Mouse (Mus musculus): ENCODE measurements around the gene Ncoa1. TPM values are rescaled to one million over a fixed set of nuclear protein-coding genes. Genes with fewer than 3 reads are reported as not detected.
"Not testable (repeated sequence)": the region's sequence is repeated elsewhere in the genome, so short reads cannot be mapped to it uniquely, and the experiment has no call there.

Gene Ncoa1
- total RNA-seq, 2 experiments from 2014 or later, result 39.1 to 40.7 TPM

DNA sequence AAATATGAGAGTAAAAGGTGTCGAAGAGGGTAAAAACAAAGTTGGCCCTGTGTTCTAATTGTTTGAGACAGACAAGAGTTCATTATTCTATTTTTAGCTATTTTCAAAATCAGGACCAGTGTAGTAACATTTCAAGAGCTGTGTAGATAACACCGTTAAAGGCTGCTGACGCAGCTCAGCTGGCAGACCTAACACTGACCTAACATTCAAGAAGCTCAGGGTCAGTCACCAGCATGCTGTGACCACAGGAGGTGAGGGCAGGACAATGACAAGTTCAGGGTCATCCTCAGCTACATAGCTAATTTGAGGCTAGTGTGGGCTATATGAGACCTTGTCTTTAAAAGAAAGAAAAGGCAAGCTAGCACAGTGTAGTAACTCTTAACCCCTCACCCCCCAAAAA is 84.9 kb downstream of the Ncoa1 start:
- DNase-seq, result peak; percentile 46

DNA sequence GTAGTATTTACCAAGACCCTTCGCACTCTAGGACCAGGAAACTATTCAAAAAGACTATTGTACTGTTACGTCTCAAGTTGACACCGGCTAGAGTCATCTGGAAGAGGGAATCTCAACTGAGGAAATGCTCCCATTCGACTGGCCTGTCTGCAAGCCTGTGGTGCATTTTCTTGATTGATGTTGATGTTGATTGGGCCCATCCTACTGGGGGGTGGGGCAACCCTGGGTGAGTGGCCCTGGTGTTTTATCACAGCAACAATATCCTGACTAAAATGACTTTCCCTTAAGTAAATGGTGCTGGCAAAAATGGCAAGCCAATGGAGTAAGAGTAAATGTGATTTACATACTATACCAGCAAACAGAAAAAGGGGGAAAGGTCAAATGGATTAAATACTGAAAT is 85.7 kb downstream of the Ncoa1 start:
- DNase-seq, result no peak

DNA sequence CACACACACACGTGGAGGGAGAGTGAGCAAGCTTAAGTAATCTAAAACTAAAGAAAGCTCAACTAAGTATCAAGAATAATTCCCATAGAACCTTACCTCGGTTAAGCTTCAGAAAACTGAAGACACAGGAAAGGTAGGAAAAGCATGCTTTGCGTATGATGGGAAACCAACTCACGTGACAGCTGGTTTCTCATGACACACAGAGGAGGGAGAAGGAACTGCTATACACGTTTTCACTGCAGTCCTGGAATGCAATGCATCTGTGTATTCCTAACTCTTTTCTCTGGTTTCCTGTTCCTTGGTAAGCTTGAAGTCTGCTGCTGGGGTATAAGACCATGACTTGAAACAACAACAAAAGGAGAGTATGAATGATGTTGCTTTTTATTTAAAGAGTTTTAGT is 86.3 kb downstream of the Ncoa1 start:
- DNase-seq, result no peak

DNA sequence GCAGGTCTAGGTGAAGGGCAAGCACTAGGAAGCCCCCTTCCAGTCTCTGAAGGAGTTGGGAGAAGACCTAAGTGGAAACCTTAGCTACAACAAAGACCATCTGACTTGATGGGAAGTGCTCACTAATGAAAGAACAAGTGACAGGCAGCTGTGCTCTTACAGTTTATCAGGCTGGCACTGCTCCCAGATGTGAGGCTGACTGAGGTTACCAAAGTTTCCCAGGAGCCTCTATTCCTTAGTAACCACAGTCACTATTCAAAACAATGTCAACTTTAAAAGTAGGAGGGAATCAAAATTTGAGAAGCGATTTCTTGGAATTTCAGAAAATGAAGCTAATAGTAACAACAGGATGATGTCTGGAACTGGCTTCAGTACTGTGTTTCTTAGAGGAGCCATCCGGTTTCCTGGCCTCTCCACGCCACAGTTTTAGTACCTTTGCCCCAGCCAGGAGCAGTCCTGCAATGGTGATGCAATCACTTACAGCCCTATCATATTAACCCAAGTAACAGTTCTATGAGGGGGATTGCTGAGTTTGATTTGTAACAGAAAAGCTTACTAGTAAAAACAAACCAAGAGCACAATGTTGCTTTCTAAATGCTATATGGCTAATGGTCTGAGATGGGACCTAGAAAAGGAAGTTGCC is 90.8 kb downstream of the Ncoa1 start:
- DNase-seq, result peak; percentile 77

DNA sequence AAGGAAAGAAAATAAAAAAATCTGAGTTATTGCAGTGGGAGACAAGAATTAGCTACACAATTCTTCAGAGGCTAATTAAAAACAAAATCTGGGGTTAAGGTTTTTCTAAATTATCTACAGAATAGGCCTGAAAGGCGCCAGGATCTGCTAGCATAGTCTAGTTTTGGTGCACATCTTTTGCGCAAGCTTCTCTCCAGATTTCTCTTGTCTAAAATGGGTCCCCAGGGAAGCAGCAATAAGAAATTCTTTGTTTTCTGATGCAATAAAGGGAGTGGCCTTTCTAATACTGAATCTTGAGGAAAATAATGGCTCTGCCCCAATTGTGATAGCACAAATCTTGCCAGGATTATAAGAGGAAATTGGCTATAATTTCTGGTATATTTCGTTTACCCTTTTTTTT is 93.9 kb downstream of the Ncoa1 start:
- DNase-seq, result no peak

DNA sequence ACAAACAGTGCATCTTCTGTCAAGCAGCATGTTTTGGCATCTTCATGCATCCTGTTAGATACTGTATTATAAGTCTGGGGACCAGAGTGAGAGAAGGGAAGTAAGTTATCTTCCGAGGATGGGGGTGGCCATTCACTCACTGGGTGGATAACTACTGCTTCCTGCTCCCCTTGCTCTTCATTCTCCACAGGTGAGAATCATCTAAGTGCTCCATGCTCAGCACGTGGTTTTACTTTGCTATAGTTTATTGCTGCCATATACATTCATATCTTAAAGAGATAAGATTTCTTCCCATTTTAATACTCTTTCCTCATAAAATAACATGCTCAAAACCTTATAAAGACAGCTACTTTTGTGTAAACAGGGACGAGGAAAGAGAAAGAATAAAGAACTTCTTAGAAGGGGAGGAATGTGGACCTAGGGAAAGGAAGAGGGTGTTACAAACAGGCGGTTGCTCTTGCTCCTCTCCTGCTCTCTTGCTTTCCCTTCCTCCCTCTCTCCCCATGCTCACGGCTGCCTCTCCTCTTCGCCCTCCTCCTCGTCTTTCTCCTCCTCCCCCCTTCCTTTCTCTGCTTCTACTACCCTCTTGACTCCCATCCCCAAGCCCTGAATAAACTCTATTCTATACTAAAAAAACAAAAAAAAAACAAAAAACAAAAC is 97.6 kb downstream of the Ncoa1 start:
- DNase-seq, result no peak

DNA sequence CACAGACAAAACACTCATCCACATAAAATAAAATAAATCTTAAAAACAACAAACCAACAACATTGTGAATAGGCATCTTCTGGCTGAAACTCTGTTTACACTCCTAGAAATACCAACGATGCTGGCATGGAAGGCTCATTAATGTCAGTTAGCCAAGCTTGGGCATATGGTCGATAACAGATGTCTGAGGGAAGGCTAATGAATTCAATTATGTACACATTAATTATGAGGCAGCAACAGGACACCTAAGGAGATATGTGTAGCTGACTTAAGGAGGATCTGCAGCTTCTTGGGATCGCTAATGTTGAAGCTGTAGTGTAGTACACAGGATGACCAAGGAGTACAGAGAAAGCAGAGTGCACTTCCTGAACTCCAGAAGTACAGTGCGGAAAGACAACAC is 100.5 kb downstream of the Ncoa1 start:
- DNase-seq, result no peak

DNA sequence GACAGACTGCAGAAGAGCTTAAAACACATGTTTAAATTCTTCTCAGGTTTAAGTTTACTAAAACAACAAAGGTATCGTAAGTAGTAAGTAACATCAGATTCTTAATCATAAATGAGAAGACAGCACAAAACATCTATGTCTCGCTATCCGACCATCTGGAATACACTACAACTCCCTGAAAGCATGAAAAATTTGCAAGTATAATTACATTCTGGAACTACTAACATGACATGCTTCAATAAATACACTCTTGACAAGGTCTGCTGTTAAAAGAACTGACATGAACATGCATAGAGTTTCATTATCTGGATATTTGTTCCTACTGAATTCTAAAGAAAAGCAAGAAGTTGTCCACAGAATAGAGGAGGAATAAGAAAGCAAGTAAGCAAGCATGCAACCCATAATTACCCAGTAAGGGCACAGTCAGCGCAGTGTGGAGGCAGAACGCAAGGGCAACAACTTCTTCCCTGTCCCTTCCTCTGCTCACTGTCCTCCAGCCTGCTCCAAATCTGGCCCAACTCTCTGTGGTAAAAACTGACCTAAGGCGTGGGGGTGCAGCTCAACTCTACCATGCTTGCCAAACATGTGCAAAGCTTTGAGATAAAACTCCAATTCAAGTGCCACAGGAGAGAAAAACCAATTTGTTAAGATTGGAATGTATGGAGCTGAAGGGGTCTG is 102.0 kb downstream of the Ncoa1 start:
- DNase-seq, result no peak

DNA sequence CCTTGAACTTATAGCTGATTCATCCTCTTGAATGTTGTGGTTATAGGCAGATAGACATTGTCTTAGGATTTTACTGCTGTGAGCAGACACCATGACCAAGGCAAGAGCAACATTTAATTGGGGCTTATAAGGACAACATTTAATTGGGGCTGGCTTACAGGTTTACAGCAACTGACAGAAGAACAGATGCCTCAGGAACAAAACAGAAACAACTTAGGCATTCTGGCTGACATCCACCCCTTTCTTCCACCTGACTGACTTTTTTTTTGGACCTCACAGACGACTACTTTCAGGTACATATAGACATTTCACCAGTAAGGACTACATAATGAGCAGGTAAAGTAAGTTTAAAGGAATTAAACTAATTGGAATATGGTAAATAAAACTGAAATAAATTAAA is 105.6 kb downstream of the Ncoa1 start:
- DNase-seq, result no peak

DNA sequence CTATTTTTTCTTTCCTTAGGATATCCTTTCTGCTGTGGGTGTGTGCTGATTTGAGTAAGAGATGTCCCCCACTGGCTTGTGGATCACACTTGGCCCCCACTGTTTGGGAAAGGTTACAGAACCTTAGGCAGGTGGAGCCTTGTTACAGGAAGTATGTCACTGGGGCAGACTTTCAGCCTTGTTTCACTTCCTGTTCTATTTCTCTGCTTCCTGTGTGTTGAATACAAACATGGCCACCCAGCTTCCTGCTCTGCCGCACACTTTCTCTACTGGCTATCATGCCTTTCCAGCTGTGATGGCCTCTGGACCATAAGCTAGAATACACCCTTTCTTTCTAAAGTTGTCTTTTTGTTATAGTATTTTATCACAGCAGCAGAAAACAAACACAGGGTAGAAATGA is 111.0 kb downstream of the Ncoa1 start:
- no peak for DNase-seq

DNA sequence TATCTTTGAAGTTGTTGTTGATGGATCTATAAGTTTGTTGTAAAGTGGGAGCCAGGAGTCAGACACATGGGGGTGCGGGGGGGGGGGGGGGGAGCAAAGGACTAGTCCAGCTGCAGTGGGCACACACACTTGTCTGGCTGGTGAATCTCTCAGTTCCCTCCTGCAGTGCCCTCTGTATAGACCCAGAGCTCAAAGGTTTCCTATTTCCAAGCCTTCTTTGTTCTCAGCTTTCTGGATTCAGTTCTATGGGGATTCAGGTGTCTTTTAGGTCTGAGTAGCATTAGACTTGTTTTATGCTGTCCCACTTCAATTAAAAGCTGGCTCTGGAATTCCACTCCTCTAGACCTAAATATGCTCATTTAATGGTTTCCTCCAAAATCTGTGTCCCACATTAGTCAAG is 117.5 kb downstream of the Ncoa1 start:
- DNase-seq, result no peak

DNA sequence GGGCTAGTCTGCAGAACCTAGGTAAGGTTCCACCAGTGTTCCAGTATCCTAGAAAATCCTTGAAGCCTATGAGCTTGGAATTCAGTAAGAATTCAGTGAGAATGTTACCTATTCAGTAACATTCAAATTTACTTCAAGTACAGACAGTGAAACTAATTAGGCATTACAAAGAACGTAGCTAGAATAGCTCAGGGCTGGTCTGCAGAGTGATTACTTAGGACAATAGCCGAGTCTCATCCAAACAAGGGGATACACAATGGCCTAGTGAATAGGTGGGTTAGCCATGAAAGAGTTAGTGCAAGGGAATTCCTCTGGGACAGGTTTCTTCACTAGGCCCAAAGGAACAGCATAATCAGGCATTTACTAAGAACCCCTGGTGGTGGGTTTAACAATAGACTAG is 118.3 kb downstream of the Ncoa1 start:
- not testable (repeated sequence) for DNase-seq

DNA sequence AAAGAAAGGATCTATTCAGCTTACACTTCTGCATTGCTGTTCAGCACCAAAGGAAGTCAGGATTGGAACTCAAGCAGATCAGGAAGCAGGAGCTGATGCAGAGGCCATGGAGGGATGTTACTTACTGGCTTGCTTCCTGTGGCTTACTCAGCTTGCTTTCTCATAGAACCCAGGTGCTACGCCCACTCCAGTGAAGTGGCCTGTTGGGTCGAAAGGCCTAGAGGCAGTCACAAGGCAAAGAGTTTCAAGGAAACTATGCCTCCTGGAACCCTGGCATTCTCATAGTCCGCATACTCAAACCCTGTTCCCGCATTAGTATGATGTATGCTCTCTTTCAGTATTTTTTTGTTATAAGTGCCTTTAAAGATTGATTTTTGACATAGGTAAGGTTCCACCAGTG is 118.9 kb downstream of the Ncoa1 start:
- no peak for DNase-seq

DNA sequence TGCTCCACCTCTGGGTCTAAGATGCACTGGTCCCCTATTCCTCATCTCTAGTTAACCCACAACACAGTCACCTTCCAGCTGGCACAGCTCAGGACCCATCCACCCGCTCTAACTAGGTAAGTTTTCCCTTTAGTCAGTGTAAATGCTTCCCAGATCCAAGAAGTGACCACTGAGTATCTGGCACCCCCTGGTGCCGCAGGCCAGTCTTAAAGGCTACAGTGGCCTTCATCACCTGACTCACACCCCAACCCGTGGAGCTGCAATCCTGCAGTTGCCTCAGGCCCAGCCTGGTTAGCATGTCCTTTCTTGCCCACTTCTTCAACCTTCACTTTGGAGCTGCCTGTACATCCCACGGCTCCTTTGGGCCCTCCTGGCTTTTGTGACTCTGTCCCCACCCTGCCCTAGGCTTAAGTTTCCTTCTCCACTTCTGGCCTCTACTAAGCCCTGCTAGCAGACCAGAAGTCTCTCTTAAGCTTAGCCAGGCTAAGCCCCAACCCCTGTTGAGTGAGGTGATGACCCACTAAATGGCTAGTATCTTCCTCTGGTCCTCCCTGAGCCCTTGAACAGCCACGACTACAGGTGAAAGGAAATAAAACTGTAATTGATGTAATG is 120.0 kb downstream of the Ncoa1 start:
- no peak for DNase-seq

DNA sequence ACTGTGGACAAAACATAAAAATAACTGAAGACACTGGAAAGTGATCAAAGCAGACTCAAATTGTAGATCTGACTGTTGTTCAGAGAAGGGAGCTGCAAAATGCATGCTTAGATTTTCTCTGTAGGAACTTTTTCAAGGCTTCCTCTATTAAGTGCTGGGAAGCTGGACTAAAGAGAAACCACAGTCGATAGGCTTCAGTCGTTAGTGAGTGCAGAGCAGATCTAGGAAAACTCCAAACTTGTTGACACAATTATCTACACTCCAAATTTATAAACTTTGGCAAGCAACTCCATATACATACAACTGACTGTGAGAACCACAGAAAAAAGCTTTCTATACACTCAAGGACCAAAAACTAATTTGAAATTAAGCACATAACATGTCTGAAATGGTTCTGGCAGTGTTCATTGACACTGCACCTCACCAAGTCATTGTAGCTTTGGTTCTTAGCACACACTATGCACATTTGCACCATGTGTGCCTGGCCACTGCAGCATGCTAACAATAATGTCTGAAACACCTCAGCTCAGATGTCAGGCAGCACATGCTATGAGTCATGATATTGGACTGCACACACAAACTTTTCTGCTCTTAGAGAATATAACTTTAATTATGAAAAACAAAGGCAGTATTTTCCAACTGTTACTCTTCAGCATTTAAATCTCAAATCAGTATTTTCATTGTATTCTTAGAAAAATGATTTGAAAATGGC is 121.8 kb downstream of the Ncoa1 start:
- no peak for DNase-seq

DNA sequence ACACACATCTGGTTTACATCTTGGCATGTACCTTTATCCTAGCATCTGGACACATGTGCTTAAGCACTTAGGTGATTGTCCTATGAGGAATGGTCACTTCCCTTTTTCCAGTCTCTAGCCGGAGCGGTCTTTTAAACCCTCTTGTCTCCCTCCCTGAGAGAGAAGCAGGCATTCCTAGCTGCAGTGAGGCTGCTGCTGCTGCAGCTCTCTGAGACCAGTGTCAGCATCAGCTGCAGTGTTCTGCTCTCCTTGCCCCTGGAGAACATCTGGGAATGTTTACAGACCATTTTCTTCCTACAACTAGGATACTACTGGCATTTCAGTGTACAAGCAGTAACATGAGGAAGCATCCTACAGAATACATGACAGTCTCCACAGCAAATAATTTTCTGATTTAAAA is 133.8 kb downstream of the Ncoa1 start:
- no peak for DNase-seq

DNA sequence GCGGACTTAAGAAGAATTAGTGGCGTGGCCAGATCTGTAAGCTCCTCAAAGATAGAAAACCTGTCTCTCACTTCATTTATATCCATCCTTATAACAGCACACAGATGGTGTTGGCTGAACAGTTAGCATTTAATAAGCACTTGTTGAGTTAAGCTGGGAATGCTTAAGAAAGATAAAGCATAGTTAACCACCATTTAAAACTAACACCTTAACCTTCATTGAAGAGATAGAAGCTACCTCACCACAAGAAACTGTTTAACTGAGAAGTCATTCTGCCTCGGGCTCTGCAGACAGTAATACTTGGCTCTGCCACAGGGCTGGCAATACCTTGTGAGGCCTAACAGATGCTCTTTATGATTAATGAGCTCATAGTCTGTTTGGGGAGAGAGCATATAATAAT is 134.9 kb downstream of the Ncoa1 start:
- no peak for DNase-seq

DNA sequence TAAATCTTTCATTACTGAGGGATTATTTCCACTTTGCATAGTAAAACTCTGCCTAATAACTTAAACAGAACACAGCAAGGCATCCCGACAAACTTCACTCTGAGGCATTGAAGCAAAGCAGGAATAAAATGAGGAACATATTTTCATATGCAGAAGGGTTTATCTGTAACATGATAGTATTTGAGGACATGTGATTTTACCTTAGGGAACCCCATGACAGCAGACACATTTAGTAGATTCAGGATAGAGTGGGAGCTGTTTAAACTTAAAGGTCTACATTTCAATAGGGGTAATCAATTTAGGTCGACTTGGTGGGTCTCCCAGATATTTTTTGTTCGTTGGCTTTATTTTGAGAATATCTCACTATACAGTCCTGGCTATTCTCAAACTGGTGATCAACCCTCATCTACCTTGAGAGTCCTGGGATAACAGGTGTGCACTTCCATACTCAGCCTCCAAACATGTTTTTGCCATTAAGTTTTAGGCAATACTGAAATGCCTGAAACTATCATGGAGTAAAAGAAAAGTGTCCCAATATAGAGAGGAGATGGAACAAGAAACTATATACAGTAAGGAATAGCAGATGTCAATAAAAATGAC is 136.6 kb downstream of the Ncoa1 start:
- DNase-seq, result no peak

DNA sequence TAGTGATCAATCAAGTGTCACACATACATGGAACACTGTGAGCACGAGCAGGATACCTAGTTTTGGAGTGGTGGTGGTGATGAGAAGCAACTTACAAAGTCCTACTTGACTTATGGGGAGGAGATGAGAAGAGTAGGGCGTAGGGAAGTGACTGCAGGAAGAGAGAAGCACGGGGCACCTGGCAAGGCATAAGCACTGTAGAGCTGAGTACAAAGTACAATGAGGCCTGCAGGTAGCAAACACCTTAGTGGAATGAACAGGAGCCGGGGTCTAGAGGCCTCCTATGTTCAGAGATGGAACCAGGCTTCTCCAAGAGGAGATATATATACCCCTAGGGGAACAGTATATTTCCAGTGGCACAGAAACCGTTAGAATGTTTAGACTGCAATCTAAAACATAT is 153.4 kb downstream of the Ncoa1 start:
- no peak for DNase-seq

DNA sequence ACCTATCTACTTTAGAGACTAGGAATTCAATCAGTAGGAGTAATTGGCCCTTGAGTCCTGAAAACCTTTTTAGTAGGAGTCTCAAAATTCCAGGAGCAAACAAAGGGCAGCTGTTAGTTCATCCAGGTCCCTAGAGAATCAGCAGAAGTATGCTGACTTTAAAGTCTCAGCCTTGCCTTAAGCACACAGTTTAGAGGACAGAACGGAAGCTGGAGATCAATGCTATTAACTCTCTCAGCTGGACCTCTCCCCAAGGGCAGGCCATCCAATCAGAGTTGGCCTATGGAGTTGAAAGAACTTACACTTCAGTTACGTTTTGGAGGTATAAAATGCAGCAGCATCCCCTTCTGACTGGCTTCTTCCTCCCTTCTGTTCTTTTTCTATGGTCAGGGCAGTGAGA is 154.8 kb downstream of the Ncoa1 start:
- DNase-seq, result no peak

DNA sequence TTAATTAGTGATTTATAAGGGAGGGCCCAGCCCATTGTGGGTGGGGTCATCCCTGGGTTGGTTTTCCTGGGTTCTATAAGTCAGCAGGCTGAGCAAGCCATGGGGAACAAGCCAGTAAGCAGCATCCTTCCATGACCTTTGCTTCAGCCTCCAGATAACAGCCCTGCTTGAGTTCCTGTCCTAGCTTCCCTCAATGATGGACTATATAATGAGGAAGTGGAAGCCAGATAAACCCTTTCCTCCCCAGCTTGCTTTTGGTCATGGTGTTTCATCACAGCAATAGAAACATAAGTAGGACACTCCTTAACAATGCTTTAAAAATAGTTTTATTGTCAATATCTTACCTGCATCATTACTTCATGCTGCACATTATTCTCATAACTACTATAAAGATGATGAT is 163.2 kb downstream of the Ncoa1 start:
- DNase-seq, result no peak

DNA sequence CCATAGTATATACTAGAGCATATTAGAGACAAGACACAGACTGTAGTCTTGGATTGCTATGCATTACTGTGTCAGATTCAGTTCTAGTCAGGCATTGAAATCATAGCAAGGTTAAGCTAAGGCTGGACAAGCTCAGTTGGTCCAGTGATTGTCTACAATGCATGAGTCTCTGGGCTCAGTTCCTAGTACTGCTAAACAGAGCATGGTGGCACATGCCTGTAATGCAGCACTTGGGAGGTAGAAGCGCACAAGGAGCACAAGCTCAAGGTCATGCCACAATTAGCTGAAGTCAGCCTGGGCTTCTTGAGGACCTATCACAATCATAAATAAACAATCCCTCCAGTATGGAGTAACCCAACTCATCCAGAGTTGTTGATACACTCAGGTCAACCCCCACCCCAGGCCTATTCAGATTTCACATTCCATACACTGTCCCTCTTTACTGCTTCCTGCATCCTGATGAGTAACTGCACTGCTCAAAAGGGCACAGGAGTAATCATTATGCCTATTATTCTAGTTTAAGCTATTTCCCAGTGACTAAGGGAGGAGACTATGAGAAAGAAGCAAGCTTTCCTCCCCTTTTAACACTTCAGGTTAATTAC is 170.2 kb downstream of the Ncoa1 start:
- no peak for DNase-seq

Data from heart, postnatal 4 days (tissue).